Mouse (Mus musculus): ENCODE measurements around the gene Ndn.

The Ndn gene

DNA sequence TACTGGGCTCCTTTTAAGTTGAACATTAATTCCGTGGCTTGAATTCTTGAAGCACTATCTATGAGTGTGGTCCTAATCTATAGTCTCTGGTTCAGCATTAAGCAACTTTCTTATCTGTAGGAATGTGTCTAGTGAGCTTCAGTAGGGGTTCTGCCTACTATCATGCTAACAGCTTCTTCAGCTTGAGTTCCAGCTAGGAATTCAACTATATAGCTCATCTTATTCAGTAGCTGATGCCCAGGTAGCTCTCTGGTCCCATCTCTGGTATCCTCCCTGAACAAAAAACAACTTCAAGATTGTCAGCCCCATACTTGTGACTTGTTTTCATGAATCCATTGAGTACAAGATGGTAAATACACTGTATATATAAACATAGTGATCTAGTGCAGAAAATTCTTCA is at the start of gene Ndn:
Gene Ndn (plus strand): TSS at position 301 of the 400 bp plus-strand sequence.
- no peak for DNase-seq

DNA sequence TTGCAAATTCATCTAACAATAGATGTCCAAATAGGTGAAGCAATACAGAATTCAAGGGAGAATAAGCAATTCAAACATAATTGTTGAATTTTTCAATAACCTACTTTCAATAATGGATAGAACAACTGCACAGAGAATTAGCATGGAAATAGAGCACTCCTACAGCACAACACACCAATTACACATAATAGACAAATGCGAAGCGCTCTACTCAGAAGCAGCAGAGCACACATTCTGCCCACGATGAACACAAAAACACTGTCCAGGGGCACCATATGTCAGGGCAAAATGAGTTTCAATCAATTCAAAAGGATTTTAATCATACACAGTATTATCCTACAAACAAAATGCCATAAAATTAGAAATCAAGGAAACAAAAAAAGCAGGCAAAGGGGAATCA is 43.9 kb upstream of the Ndn start:
- DNase-seq = no peak

DNA sequence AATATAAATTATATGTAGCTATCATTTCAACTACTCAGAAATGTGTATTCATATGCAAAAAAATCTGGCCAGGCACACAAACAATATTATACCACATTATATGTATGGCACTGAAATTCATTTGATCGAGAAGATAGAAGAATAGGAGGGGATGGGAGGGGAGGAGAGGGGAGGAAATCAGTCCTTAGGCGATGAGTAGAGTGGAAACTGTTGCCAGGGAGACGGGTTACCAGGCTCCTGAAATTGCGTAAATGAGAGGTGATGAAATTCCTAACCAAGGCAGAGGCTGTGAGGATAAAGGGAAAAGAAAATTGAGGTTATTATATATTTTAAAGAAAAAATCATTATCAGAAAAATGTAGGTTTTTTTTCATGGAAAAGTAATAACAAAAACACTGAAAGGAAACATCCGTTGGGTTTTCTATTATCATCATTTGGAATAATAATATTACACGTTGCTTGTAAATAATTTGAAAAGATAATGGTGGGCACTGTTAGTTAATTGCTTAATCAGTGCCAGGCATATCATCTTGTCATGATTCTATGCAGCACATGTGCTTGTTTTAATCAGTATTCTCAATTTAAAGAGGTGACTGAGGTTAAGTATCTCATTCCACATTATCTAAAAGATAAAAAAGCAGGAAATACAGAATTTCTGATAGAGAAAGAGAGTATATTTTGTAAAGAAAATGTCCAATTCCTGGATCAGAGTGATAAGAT is 39.3 kb upstream of the Ndn start:
- no peak for DNase-seq

DNA sequence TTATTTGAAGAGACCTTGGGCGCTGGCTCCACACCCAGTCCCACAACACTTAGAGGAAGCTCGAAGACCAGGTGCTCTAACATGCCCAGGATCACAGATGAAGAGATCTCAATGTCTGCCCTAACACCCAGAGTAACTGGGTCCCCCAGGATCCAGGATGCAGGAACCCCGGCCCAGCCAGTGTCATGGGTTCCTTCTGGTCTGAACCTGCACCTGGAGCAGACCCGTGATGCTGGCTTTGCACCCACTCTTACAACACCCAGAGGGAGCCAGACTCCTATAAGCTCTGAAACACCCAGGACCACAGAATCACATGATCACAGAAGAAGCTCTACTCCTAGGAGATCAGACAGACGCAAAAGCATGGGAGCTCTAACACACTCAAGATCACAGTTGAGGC is 29.6 kb upstream of the Ndn start:
- no peak for DNase-seq

DNA sequence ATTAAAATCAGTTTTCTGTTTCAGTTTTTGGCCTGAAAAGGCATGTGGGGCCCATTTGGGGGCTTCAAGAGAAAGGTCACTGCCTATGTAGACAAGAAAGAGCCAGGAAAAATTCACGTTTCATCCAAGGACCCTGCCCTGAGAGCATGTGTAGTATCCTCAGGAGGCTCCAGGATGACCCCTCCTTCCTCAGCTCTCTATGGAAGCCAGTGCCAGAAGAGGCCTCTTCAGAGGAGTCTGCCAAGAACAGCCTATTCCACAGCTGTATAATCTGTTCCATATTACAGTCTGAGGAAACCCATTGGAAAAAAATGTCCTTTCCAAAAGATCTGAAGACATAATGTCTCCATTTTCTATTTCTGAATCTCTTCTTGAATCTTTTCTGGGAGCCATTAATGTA is 958 bp upstream of the Ndn start:
- no peak for DNase-seq

DNA sequence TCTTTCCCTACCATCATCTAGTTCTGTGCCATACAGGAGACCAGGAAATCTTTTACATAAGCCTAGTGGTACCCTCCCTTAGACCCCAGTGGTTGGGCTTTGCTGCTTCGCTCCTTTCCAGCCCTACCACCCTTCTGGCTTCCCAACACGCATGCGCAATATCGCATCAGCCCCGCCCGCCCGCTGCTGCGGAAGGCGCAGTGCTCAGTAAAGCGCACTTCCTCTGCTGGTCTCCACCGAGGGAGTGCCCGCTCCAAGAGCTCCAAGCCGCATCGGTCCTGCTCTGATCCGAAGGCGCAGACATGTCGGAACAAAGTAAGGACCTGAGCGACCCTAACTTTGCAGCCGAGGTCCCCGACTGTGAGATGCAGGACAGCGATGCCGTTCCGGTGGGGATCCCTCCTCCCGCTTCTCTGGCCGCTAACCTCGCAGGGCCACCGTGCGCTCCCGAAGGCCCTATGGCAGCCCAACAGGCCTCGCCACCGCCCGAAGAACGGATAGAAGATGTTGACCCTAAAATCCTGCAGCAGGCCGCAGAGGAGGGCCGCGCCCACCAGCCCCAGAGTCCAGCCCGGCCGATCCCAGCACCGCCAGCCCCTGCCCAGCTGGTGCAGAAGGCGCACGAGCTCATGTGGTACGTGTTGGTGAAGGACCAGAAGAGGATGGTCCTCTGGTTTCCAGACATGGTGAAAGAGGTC is 1.9 kb downstream of the Ndn start:
- peak; percentile 73 for DNase-seq

DNA sequence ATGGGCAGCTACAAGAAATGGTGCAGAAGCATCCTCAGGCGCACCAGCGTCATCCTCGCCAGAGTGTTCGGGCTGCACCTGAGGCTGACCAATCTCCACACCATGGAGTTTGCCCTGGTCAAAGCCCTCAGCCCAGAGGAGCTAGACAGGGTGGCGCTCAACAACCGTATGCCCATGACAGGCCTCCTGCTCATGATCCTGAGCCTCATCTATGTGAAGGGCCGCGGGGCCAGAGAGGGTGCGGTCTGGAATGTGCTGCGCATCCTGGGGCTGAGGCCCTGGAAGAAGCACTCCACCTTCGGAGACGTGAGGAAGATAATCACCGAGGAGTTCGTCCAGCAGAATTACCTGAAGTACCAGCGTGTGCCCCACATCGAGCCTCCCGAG is 2.4 kb downstream of the Ndn start:
- DNase-seq = no peak

DNA sequence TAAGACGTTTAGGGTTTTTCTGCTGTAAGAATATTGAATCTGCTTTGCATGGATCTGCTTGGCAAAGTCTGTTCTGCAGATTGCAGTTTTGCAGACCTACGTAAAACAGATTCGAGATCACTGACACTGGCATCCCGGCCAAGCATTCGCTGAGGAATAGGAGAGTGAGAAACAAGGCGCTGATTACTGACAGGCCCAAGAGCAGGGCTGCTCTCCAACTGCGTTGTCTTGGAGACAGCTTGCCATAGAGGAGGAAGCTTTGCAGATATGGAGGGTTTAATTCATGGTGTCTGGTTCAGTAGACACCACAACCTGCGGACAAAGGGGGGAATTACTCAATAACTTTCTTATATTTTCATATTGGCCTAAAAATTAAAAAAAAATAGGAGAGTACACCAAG is 4.9 kb downstream of the Ndn start:
- DNase-seq = no peak

DNA sequence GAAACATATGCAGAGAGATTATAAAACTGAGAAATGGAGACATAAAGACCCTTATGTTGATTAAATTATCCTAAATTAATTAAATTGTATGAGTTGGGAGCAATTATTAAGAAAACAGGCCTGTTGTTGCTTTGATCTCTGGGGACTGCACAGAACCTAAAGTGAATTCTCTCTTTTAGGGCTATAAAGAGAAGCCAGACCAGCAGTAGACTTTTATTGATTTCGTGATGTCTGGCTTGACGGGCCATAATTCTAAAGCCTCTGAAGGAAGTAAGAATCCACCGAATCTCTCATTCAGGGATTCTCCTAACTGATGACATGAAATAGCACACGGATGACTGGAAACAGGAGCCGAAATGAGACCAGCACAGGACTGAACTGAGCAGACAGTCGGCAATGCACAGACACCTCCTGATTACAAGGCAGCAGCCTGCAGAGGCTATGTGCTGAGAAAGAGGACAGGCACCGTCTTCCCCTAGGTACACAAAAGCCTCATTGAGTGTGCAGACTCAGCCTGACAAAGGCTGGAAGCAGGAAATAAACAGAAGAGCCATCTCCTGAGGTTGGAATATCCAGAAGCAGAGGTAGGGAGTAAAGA is 18.8 kb downstream of the Ndn start:
- no peak for DNase-seq

DNA sequence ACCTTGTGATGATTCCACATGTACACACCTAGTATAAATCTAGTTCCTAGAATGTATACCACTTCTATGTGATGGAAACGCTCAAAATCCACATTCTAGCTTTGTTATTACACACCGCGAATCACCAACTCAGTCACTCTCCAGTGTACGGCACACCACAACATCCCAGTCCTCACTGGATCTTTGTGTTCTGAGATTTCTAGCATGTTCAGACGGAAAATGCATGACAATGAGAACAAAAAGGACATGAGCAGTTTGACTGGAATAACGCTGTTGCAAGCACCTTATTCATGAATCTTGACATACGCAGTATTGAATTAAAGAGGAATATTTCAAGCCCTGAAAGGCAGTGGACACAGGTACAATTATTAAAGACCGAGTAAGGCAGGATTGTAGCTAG is 20.4 kb downstream of the Ndn start:
- DNase-seq = no peak

DNA sequence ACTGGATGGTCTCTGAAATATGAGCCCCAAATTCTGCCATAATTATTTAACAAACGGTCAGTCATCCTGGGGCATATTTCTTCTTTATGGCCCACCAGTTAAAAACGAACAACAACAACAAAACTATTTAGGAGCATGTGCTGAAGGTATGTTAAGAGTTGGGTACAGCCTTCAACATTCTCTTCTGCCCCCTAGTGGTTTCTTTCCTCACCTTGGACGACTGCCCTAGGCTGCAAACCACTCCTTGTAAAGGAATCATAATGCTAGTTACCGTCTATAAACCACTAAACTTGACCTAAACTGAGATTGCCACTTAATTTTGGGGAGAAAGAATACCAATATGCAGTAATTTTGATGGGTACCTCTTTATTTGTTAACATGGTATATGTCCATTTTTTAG is 29.3 kb downstream of the Ndn start:
- peak; percentile 26 for DNase-seq

DNA sequence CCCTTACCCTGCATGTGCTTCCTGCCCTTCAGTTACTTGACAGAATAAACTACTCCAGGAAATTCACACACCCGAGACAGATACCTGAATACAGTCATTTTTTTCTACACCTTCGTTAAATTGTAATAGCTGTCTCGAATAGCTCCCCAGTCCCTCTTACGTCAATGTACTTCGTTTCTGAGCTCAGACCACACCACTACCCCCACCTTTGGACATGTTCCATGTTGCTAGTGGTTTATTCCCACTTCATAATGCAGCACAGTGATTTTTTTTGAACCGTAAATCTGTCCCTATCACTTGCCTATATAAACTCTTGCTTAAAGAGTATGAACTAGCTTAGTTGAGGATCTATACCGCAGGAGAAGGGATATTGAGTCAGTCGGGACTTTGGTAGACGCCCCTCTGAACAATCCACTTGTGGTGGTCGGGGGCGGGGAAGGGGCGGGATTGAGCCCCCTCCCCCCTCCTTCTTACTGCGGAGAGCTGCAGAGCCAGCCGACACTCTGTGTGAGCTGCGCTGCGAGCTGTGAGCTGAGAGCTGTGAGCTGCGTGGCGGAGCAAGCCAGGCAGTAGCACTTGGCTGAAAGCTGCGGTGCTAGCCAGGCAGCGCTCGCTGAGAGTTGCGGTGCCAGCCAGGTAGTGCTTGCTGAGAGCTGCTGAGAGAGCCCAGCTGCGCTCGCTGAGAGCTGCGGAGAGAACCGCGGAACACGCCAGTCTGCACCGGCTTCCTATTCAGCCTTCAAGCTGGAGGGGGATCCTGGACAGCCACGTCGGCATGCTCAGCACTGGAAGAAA is 30.3 kb downstream of the Ndn start, which contains the start of gene Magel2:
Gene Magel2 (plus strand): TSS at position 501 of the 795 bp plus-strand sequence.
- no peak for DNase-seq

DNA sequence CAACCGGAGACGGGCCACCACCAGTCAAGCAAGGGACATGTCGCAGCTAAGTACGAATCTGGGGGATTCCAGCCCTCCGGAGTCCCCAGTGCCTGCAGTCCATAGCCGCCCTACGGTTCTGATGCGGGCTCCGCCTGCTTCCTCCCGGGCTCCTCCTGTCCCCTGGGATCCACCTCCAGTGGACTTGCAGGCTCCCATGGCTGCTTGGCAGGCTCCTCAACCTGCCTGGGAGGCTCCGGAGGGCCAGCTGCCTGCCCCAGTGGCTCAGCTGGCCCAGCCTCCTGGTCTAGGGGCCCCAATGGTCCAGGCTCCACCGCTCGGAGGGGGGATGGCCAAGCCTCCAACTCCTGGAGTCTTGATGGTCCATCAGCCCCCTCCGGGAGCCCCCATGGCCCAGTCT is 30.9 kb downstream of the Ndn start:
- no peak for DNase-seq

DNA sequence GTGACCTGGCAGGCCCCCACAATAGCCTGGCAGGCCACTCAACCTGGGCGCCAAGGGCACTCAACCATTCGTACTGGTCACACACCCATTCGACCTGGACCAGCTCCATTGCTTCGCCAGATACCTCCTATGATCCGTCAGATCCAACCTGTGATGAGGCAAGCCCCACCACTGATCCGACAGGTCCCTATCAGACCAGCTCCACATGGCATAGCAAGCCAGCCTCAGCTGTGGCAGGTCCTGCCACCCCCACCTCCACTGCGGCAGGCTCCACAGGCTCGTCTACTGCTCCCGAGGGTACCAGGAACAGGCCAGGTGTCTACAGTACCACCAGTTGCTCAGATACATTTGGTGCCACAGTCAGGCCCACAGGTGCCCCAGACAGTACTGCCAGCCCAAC is 32.2 kb downstream of the Ndn start:
- no peak for DNase-seq

DNA sequence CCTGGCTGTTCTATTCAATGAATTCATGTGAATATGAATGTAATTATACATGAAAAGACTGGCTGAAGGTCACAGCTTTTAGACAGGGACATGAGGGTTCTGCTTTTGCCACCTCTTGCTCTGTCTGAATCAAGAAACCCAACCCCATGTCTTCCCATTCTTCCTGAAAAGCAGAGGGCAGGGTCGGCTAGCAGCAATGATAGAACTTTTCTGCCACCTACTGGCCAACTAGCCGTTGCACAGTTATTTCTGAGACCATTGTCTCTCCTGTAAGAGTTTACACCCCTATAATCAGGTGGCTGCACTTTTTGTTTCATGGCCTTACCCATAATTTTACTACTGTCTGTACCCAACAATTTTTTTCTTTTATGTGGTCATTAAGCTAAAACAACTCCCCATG is 36.0 kb downstream of the Ndn start:
- peak; percentile 35 for DNase-seq

DNA sequence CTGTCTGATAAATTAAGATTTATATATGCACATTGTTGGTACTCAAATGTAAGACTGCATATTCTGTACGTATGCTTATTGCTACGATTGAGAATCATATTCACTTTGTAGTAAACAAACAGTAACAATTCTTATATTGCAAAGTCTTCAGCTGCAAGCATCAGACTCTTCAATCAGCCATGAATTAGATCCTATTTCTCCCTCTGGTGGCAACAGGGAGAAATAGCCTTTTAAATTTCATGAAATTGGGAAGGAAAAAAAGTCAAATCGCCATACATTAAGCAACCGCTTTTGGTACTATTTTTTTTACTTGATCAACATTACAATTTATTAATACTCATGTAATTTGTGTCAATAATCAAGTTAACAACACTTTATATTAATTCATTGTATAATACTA is 41.9 kb downstream of the Ndn start:
- no peak for DNase-seq

DNA sequence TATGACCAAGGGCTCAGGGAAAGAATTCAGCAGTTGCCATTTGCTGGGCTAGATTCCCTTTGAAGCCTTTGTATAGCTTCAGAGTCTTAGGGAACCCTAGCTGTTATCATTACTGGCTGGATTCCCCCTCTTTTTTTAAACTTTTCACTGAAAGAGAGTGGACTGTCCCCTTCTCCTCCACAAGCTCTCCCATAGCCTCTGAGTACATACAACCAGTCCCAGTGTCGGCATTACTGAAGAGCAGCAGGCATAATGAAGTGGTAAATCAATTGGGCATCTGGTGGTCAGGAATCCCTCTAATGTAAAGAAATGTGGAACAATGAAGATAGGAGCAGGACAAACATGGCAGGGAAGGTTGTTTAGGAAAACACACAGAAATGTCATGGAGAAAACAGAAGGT is 45.8 kb downstream of the Ndn start:
- DNase-seq = no peak
